Mouse (Mus musculus) heart, embryonic 11.5 days (tissue): Measurements from ENCODE around the gene Kcnb1. TPM values are rescaled to one million over a fixed set of nuclear protein-coding genes. Genes with fewer than 3 reads are reported as not detected.
"Not testable (repeated sequence)": the region's sequence is repeated elsewhere in the genome, so short reads cannot be mapped to it uniquely, and the experiment has no call there.

ENCODE experiments used
- ATAC-seq: fragments of 200-750 bp; cut with Nextera tagmentation; replicated peaks from 2 replicates; pipeline ENCODE4 v1.8.0; 2017; ENCODE audit warnings: moderate library complexity; ENCODE audit not compliant: insufficient number of reproducible peaks, low FRiP score, low TSS enrichment
- H3K27ac ChIP-seq: fragments of 300-500 bp; sonication (generic); 2 replicates; pipeline ENCODE4 v1.5.1; 2014; ENCODE audit warnings: mild to moderate bottlenecking, low read depth, low read length
- H3K27me3 ChIP-seq: fragments of 300-500 bp; sonication (generic); 2 replicates; pipeline ENCODE4 v1.6.1; 2014; ENCODE audit warnings: mild to moderate bottlenecking, low read length, mixed read lengths; ENCODE audit not compliant: control insufficient read depth, insufficient read depth
- H3K36me3 ChIP-seq: fragments of 300-500 bp; sonication (generic); 2 replicates; pipeline ENCODE4 v1.6.1; 2014; ENCODE audit warnings: mild to moderate bottlenecking, low read length, moderate library complexity, mixed read lengths; ENCODE audit not compliant: control insufficient read depth, insufficient read depth
- H3K4me1 ChIP-seq: fragments of 300-500 bp; sonication (generic); 2 replicates; pipeline ENCODE4 v1.6.1; 2014; ENCODE audit warnings: low read length; ENCODE audit not compliant: control insufficient read depth, insufficient read depth
- H3K4me2 ChIP-seq: fragments of 300-500 bp; sonication (generic); 2 replicates; pipeline ENCODE4 v1.6.1; 2014; ENCODE audit warnings: mild to moderate bottlenecking, moderate library complexity
- H3K4me3 ChIP-seq: fragments of 300-500 bp; sonication (generic); 2 replicates; pipeline ENCODE4 v1.5.1; 2014; ENCODE audit warnings: low read depth, low read length
- H3K9ac ChIP-seq: fragments of 300-500 bp; sonication (generic); 2 replicates; pipeline ENCODE4 v1.6.1; 2014; ENCODE audit warnings: mild to moderate bottlenecking, low read depth, low read length, moderate library complexity
- H3K9me3 ChIP-seq: fragments of 300-500 bp; sonication (generic); replicated peaks from 2 replicates; pipeline ENCODE4 v1.6.1; 2016; ENCODE audit warnings: low read length; ENCODE audit not compliant: control insufficient read depth
- WGBS: fragments of 180-500 bp; shearing (Covaris S2); extraction: QIAGEN DNeasy Blood & Tissue Kit; methylation state at CpG from one replicate; pipeline ENCODE4 v1.1.7; 2014; ENCODE audit not compliant: insufficient replicate concordance; 5-methylcytosine and 5-hydroxymethylcytosine counted together
- polyA plus RNA-seq: library from polyadenylated mRNA; unstranded; fragments of >200 nt; fragmentation: Nextera tagmentation; extraction: Ambion mirVana; gene quantifications from 2 replicates; pipeline ENCODE4 v1.2.1, GENCODE M21; 2014

The Kcnb1 gene
- polyA plus RNA-seq, 1 experiment from 2014 or later, result 0.16 TPM

- Histone ChIP-seq H3K9me3 (no peaks in the 10 kb centered on the region), H3K4me3 (no peak overlapping the region), H3K4me1 (0 out of 2 replicates have a peak, but pooled peaks cover 6% of the 10 kb centered on the region), H3K27ac (no peak overlapping the region), H3K4me2 (no peak overlapping the region), H3K27me3 (no peaks in the 10 kb centered on the region), H3K36me3 (no peaks in the 10 kb centered on the region), H3K9ac (no peak overlapping the region)
- 93% methylated on average over 3 of the region's 3 CpGs for WGBS
- ATAC-seq, result no peak
These were observed 23.1 kb upstream of the Kcnb1 start for GRCm38 (mm10) chr2:167213076-167213475.

GRCm38 (mm10) chr2:167212551-167212950 lies 22.6 kb upstream of the Kcnb1 start:
- no peak overlapping the region for H3K4me2 ChIP-seq
- H3K9ac ChIP-seq, result no peak overlapping the region
- ATAC-seq, result no peak
- H3K27me3 ChIP-seq, result no peaks in the 10 kb centered on the region
- H3K4me3 ChIP-seq, result no peak overlapping the region
- no peak overlapping the region for H3K27ac ChIP-seq
- 61% methylated on average over 6 of the region's 6 CpGs for WGBS
- no peaks in the 10 kb centered on the region for H3K9me3 ChIP-seq
- no peaks in the 10 kb centered on the region for H3K36me3 ChIP-seq
- H3K4me1 ChIP-seq, result 0 out of 2 replicates have a peak, but pooled peaks cover 6% of the 10 kb centered on the region

GRCm38 (mm10) chr2:167212089-167212488 lies 22.1 kb upstream of the Kcnb1 start:
- H3K4me2 ChIP-seq, result no peak overlapping the region
- WGBS, result 92% methylated on average over 3 of the region's 3 CpGs
- ATAC-seq, result no peak
- no peaks in the 10 kb centered on the region for H3K9me3 ChIP-seq
- no peaks in the 10 kb centered on the region for H3K27me3 ChIP-seq
- 0 out of 2 replicates have a peak, but pooled peaks cover 6% of the 10 kb centered on the region for H3K4me1 ChIP-seq
- H3K4me3 ChIP-seq, result no peak overlapping the region
- H3K27ac ChIP-seq, result no peak overlapping the region
- H3K9ac ChIP-seq, result no peak overlapping the region
- H3K36me3 ChIP-seq, result no peaks in the 10 kb centered on the region

- Histone ChIP-seq H3K9ac (no peak overlapping the region), H3K9me3 (no peaks in the 10 kb centered on the region), H3K27me3 (no peaks in the 10 kb centered on the region), H3K4me1 (0 out of 2 replicates have a peak, but pooled peaks cover 6% of the 10 kb centered on the region), H3K27ac (no peak overlapping the region), H3K4me3 (no peak overlapping the region), H3K36me3 (no peaks in the 10 kb centered on the region), H3K4me2 (no peak overlapping the region)
- ATAC-seq, result no peak
- 76% methylated on average over 9 of the region's 9 CpGs for WGBS
These were observed 19.9 kb upstream of the Kcnb1 start for GRCm38 (mm10) chr2:167209900-167210299.

GRCm38 (mm10) chr2:167208984-167209383 lies 19.0 kb upstream of the Kcnb1 start:
- Histone ChIP-seq H3K4me2 (no peak overlapping the region), H3K27me3 (no peaks in the 10 kb centered on the region), H3K4me1 (0 out of 2 replicates have a peak, but pooled peaks cover 6% of the 10 kb centered on the region), H3K27ac (no peak overlapping the region), H3K9ac (no peak overlapping the region), H3K4me3 (no peak overlapping the region), H3K9me3 (no peaks in the 10 kb centered on the region), H3K36me3 (no peaks in the 10 kb centered on the region)
- WGBS, result 47% methylated on average over 3 of the region's 3 CpGs
- ATAC-seq, result no peak

- no peak overlapping the region for H3K27ac ChIP-seq
- H3K36me3 ChIP-seq, result no peaks in the 10 kb centered on the region
- H3K4me1 ChIP-seq, result no peaks in the 10 kb centered on the region; the same call in 1 of the 2 replicates
- no peak overlapping the region for H3K9ac ChIP-seq
- WGBS, result 85% methylated on average over 18 of the region's 18 CpGs
- no peak overlapping the region for H3K4me3 ChIP-seq
- H3K4me2 ChIP-seq, result no peak overlapping the region
- 0 out of 2 replicates have a peak, but pooled peaks have one; percentile 17 for ATAC-seq
- H3K27me3 ChIP-seq, result no peaks in the 10 kb centered on the region
- H3K9me3 ChIP-seq, result no peaks in the 10 kb centered on the region
These were observed 16.1 kb upstream of the Kcnb1 start for GRCm38 (mm10) chr2:167205918-167206629.

- not testable (repeated sequence) for H3K36me3 ChIP-seq, H3K4me2 ChIP-seq, H3K27me3 ChIP-seq, ATAC-seq, H3K4me1 ChIP-seq, H3K27ac ChIP-seq, H3K9me3 ChIP-seq, H3K4me3 ChIP-seq, H3K9ac ChIP-seq
- 82% methylated on average over 5 of the region's 5 CpGs for WGBS
These were observed 14.7 kb upstream of the Kcnb1 start for GRCm38 (mm10) chr2:167204686-167205085.

GRCm38 (mm10) chr2:167203505-167204166 lies 13.7 kb upstream of the Kcnb1 start:
- Histone ChIP-seq H3K4me2 (no peak overlapping the region), H3K4me3 (no peak overlapping the region), H3K9ac (no peak overlapping the region), H3K27ac (no peak overlapping the region), H3K36me3 (no peaks in the 10 kb centered on the region), H3K27me3 (0 out of 2 replicates have a peak, but pooled peaks cover 3% of the 10 kb centered on the region), H3K4me1 (no peaks in the 10 kb centered on the region; the same call in 1 of the 2 replicates), H3K9me3 (no peaks in the 10 kb centered on the region)
- no peak for ATAC-seq
- 75% methylated on average over 7 of the region's 7 CpGs for WGBS
